Mouse (Mus musculus): ENCODE measurements around the gene Zic5. TPM values are rescaled to one million over a fixed set of nuclear protein-coding genes. Genes with fewer than 3 reads are reported as not detected.
A peak's percentile ranks its signal among the peaks of the same experiment; 100 is the strongest.

Zic5 gene
- total RNA-seq (2021) (not detected), polyA plus RNA-seq (2012; rRNA removed) (not detected in 2 replicates)
- long read RNA-seq = 0 reads

- Histone ChIP-seq H3K27ac (no peak within 1 kb of the TSS), H3K27me3 (ENCODE audit: control insufficient read depth, insufficient read depth, low read length) (peaks cover 39% of the 10 kb centered on the region), H3K4me3 (peak within 1 kb of the TSS; percentile 42), H3K9ac (ENCODE audit: low read depth, low read length) (peak within 1 kb of the TSS; percentile 49; the same call in 1 of the 2 replicates), H3K79me2 (replicated peaks; ENCODE audit: control insufficient read depth, insufficient read depth, low read length) (no peaks in the 10 kb centered on the region), H3K36me3 (ENCODE audit: control insufficient read depth, insufficient read depth, low read length) (no peaks in the 10 kb centered on the region), H3K4me1 (ENCODE audit: control insufficient read depth, insufficient read depth, low read length) (no peaks in the 10 kb centered on the region)
- DNase-seq = no peak
- intact Hi-C loops (cut with DNase I) = loop anchor here (2.0 to 10.0 kb wide), 2 partner anchors 24 to 230 kb away; no protein-coding TSS in a partner anchor
- TF ChIP-seq CTCF (IDR thresholded peaks at IDR 0.05) (no peak), POLR2A (IDR thresholded peaks at IDR 0.05; ENCODE audit: insufficient read depth, low read depth, low read length) (no peak), EP300 (IDR thresholded peaks at IDR 0.05; ENCODE audit: insufficient read depth, low read depth, low read length) (no peak)
- WGBS = 2% methylated on average over 48 of the region's 62 CpGs
These were observed at the start of gene Zic5 for GRCm38 (mm10) chr14:122464763-122465741. Gene Zic5, minus strand, starts transcription at chr14:122465677.

GRCm38 (mm10) chr14:122513511-122514036 is 48.1 kb upstream of the Zic5 start:
- 49% methylated on average over 1 of the region's 1 CpGs for WGBS
- H3K27ac ChIP-seq = no peak overlapping the region
- H3K79me2 ChIP-seq (replicated peaks; ENCODE audit: control insufficient read depth, insufficient read depth, low read length) = no peaks in the 10 kb centered on the region
- intact Hi-C loops (cut with DNase I) = loop anchor here (10.0 kb wide), 1 partner anchor 121 kb away; no protein-coding TSS in a partner anchor
- no peak for DNase-seq
- no peaks in the 10 kb centered on the region for H3K36me3 ChIP-seq (ENCODE audit: control insufficient read depth, insufficient read depth, low read length)
- H3K4me3 ChIP-seq = no peak overlapping the region
- no peaks in the 10 kb centered on the region for H3K4me1 ChIP-seq (ENCODE audit: control insufficient read depth, insufficient read depth, low read length)
- H3K9ac ChIP-seq (ENCODE audit: low read depth, low read length) = no peak overlapping the region
- TF ChIP-seq POLR2A (IDR thresholded peaks at IDR 0.05; ENCODE audit: insufficient read depth, low read depth, low read length) (no peak), CTCF (IDR thresholded peaks at IDR 0.05) (no peak), EP300 (IDR thresholded peaks at IDR 0.05; ENCODE audit: insufficient read depth, low read depth, low read length) (no peak)
- H3K27me3 ChIP-seq (ENCODE audit: control insufficient read depth, insufficient read depth, low read length) = no peaks in the 10 kb centered on the region

- intact Hi-C loops (cut with DNase I) = loop anchor here (10.0 kb wide), 1 partner anchor 123 kb away; no protein-coding TSS in a partner anchor
- H3K79me2 ChIP-seq (replicated peaks; ENCODE audit: control insufficient read depth, insufficient read depth, low read length) = no peaks in the 10 kb centered on the region
- H3K4me3 ChIP-seq = no peak overlapping the region
- no peaks in the 10 kb centered on the region for H3K36me3 ChIP-seq (ENCODE audit: control insufficient read depth, insufficient read depth, low read length)
- no peak for DNase-seq
- H3K27ac ChIP-seq = no peak overlapping the region
- WGBS = 65% methylated on average over 3 of the region's 3 CpGs
- no peaks in the 10 kb centered on the region for H3K4me1 ChIP-seq (ENCODE audit: control insufficient read depth, insufficient read depth, low read length)
- TF ChIP-seq POLR2A (IDR thresholded peaks at IDR 0.05; ENCODE audit: insufficient read depth, low read depth, low read length) (no peak), EP300 (IDR thresholded peaks at IDR 0.05; ENCODE audit: insufficient read depth, low read depth, low read length) (no peak), CTCF (IDR thresholded peaks at IDR 0.05) (no peak)
- H3K27me3 ChIP-seq (ENCODE audit: control insufficient read depth, insufficient read depth, low read length) = no peaks in the 10 kb centered on the region
- H3K9ac ChIP-seq (ENCODE audit: low read depth, low read length) = no peak overlapping the region
These were observed 46.0 kb upstream of the Zic5 start for GRCm38 (mm10) chr14:122511519-122511918.

GRCm38 (mm10) chr14:122509058-122509457 is 43.6 kb upstream of the Zic5 start:
- intact Hi-C loops (cut with DNase I) = no loop called here
- H3K4me3 ChIP-seq = no peak overlapping the region
- H3K4me1 ChIP-seq (ENCODE audit: control insufficient read depth, insufficient read depth, low read length) = no peaks in the 10 kb centered on the region
- no peaks in the 10 kb centered on the region for H3K36me3 ChIP-seq (ENCODE audit: control insufficient read depth, insufficient read depth, low read length)
- DNase-seq = no peak
- no peaks in the 10 kb centered on the region for H3K27me3 ChIP-seq (ENCODE audit: control insufficient read depth, insufficient read depth, low read length)
- H3K9ac ChIP-seq (ENCODE audit: low read depth, low read length) = no peak overlapping the region
- no peaks in the 10 kb centered on the region for H3K79me2 ChIP-seq (replicated peaks; ENCODE audit: control insufficient read depth, insufficient read depth, low read length)
- 7% methylated on average over 2 of the region's 2 CpGs for WGBS
- H3K27ac ChIP-seq = no peak overlapping the region
- peak; percentile 75 for TF ChIP-seq CTCF (IDR thresholded peaks at IDR 0.05)
- TF ChIP-seq EP300 (IDR thresholded peaks at IDR 0.05; ENCODE audit: insufficient read depth, low read depth, low read length) = no peak

GRCm38 (mm10) chr14:122492015-122492414 is 26.5 kb upstream of the Zic5 start:
- DNase-seq = no peak
- Histone ChIP-seq H3K4me3 (no peak overlapping the region), H3K27ac (no peak overlapping the region), H3K9ac (ENCODE audit: low read depth, low read length) (no peak overlapping the region), H3K79me2 (replicated peaks; ENCODE audit: control insufficient read depth, insufficient read depth, low read length) (no peaks in the 10 kb centered on the region), H3K27me3 (ENCODE audit: control insufficient read depth, insufficient read depth, low read length) (peaks cover 17% of the 10 kb centered on the region), H3K36me3 (ENCODE audit: control insufficient read depth, insufficient read depth, low read length) (no peaks in the 10 kb centered on the region), H3K4me1 (ENCODE audit: control insufficient read depth, insufficient read depth, low read length) (peaks cover 2% of the 10 kb centered on the region; the same call in 1 of the 2 replicates)
- 61% methylated on average over 1 of the region's 1 CpGs for WGBS
- TF ChIP-seq CTCF (IDR thresholded peaks at IDR 0.05) (no peak), POLR2A (IDR thresholded peaks at IDR 0.05; ENCODE audit: insufficient read depth, low read depth, low read length) (no peak), EP300 (IDR thresholded peaks at IDR 0.05; ENCODE audit: insufficient read depth, low read depth, low read length) (no peak)
- intact Hi-C loops (cut with DNase I) = no loop called here

All from heart, adult 2 months (tissue).